Mouse (Mus musculus): ENCODE data around the gene Gm27235. TPM values are rescaled to one million over a fixed set of nuclear protein-coding genes. Genes with fewer than 3 reads are reported as not detected.
"Not testable (repeated sequence)": the region's sequence is repeated elsewhere in the genome, so short reads cannot be mapped to it uniquely, and the experiment has no call there.

Gm27235 gene
- not detected in 2 replicates for polyA plus RNA-seq (2015; fragmentation: Nextera tagmentation; extraction: Ambion mirVana)

GRCm38 (mm10) chr9:35790001-35790400 is at the start of gene Gm27235, which contains the start of gene D730048I06Rik:
TSS of gene Gm27235 (minus strand) at chr9:35790101.
TSS of gene D730048I06Rik (minus strand) at chr9:35790112.
- Histone ChIP-seq H3K4me2 (no peak within 1 kb of the TSS), H3K36me3 (no peaks in the 10 kb centered on the region), H3K4me1 (no peaks in the 10 kb centered on the region), H3K27me3 (replicated peaks) (no peaks in the 10 kb centered on the region), H3K27ac (replicated peaks) (no peak within 1 kb of the TSS), H3K9ac (replicated peaks) (no peak within 1 kb of the TSS), H3K9me3 (replicated peaks) (peaks cover 5% of the 10 kb centered on the region; the same call in 1 of the 2 replicates), H3K4me3 (replicated peaks) (no peak within 1 kb of the TSS)
- WGBS = 92% methylated on average over 3 of the region's 3 CpGs
- no peak for ATAC-seq (ENCODE audit: low FRiP score)

GRCm38 (mm10) chr9:35817881-35818280 is 28.0 kb upstream of the Gm27235 start:
- not testable (repeated sequence) for H3K4me1 ChIP-seq; H3K27ac ChIP-seq (replicated peaks); H3K4me2 ChIP-seq; H3K27me3 ChIP-seq (replicated peaks); H3K9ac ChIP-seq (replicated peaks); ATAC-seq (ENCODE audit: low FRiP score); H3K4me3 ChIP-seq (replicated peaks); H3K36me3 ChIP-seq; H3K9me3 ChIP-seq (replicated peaks)
- WGBS = 96% methylated on average over 15 of the region's 15 CpGs

- Histone ChIP-seq H3K9me3 (replicated peaks) (peaks cover 8% of the 10 kb centered on the region), H3K4me2 (no peak overlapping the region), H3K4me1 (no peaks in the 10 kb centered on the region), H3K4me3 (replicated peaks) (no peak overlapping the region), H3K27ac (replicated peaks) (no peak overlapping the region), H3K36me3 (no peaks in the 10 kb centered on the region), H3K27me3 (replicated peaks) (no peaks in the 10 kb centered on the region), H3K9ac (replicated peaks) (no peak overlapping the region)
- no peak for ATAC-seq (ENCODE audit: low FRiP score)
These were observed 8.2 kb upstream of the Gm27235 start for GRCm38 (mm10) chr9:35798146-35798545.

GRCm38 (mm10) chr9:35778009-35778408 is 11.9 kb downstream of the Gm27235 start, which contains the start of gene Gm17727:
TSS of gene Gm17727 (minus strand) at chr9:35778109.
- Histone ChIP-seq H3K9me3 (replicated peaks) (no peaks in the 10 kb centered on the region; the same call in 1 of the 2 replicates), H3K4me1 (no peaks in the 10 kb centered on the region), H3K27me3 (replicated peaks) (no peaks in the 10 kb centered on the region), H3K36me3 (no peaks in the 10 kb centered on the region), H3K9ac (replicated peaks) (no peak within 1 kb of the TSS), H3K4me2 (no peak within 1 kb of the TSS), H3K27ac (replicated peaks) (no peak within 1 kb of the TSS), H3K4me3 (replicated peaks) (no peak within 1 kb of the TSS)
- WGBS = 63% methylated on average over 3 of the region's 3 CpGs
- no peak for ATAC-seq (ENCODE audit: low FRiP score)

GRCm38 (mm10) chr9:35756843-35757242 is 33.1 kb downstream of the Gm27235 start:
- H3K9ac ChIP-seq (replicated peaks) = no peak overlapping the region
- no peaks in the 10 kb centered on the region for H3K36me3 ChIP-seq
- H3K4me2 ChIP-seq = no peak overlapping the region
- 0 out of 2 replicates have a peak, but pooled peaks cover 2% of the 10 kb centered on the region for H3K9me3 ChIP-seq (replicated peaks)
- no peaks in the 10 kb centered on the region for H3K27me3 ChIP-seq (replicated peaks)
- H3K4me1 ChIP-seq = no peaks in the 10 kb centered on the region
- H3K4me3 ChIP-seq (replicated peaks) = no peak overlapping the region
- ATAC-seq (ENCODE audit: low FRiP score) = no peak
- no peak overlapping the region for H3K27ac ChIP-seq (replicated peaks)

GRCm38 (mm10) chr9:35740749-35741148 is 49.2 kb downstream of the Gm27235 start, which contains the start of gene Gm17677:
TSS of gene Gm17677 (plus strand) at chr9:35741049.
- ATAC-seq (ENCODE audit: low FRiP score) = no peak
- Histone ChIP-seq H3K4me3 (replicated peaks) (no peak within 1 kb of the TSS), H3K4me1 (no peaks in the 10 kb centered on the region), H3K27ac (replicated peaks) (no peak within 1 kb of the TSS), H3K9me3 (replicated peaks) (0 out of 2 replicates have a peak, but pooled peaks cover 3% of the 10 kb centered on the region), H3K9ac (replicated peaks) (no peak within 1 kb of the TSS), H3K4me2 (no peak within 1 kb of the TSS), H3K36me3 (no peaks in the 10 kb centered on the region), H3K27me3 (replicated peaks) (no peaks in the 10 kb centered on the region)

Other genes starting within 250 kb of the Gm27235 start
- 25.6 and 30.2 TPM in 2 replicates for gene Ddx25, start 231.6 kb downstream of the Gm27235 start, polyA plus RNA-seq (2015; fragmentation: Nextera tagmentation; extraction: Ambion mirVana)
- 15.5 and 16.9 TPM in 2 replicates for gene Pus3, start 231.5 kb downstream of the Gm27235 start, polyA plus RNA-seq (2015; fragmentation: Nextera tagmentation; extraction: Ambion mirVana)
- gene Pate2, start 219.8 kb downstream of the Gm27235 start, polyA plus RNA-seq (2015; fragmentation: Nextera tagmentation; extraction: Ambion mirVana) = 0.89 and 0.97 TPM in 2 replicates
- gene Hyls1, start 219.7 kb downstream of the Gm27235 start, polyA plus RNA-seq (2015; fragmentation: Nextera tagmentation; extraction: Ambion mirVana) = 15.0 and 15.7 TPM in 2 replicates
- not detected in 2 replicates for gene Pate4, start 178.2 kb downstream of the Gm27235 start, polyA plus RNA-seq (2015; fragmentation: Nextera tagmentation; extraction: Ambion mirVana)
- gene Pate3, start 141.9 kb downstream of the Gm27235 start, polyA plus RNA-seq (2015; fragmentation: Nextera tagmentation; extraction: Ambion mirVana) = not detected in 2 replicates
- gene Pate1, start 102.7 kb downstream of the Gm27235 start, polyA plus RNA-seq (2015; fragmentation: Nextera tagmentation; extraction: Ambion mirVana) = not detected in 2 replicates
- not detected in 2 replicates for gene Gm17677, start 49.1 kb downstream of the Gm27235 start, polyA plus RNA-seq (2015; fragmentation: Nextera tagmentation; extraction: Ambion mirVana)
- not detected in 2 replicates for gene Gm17727, start 12.0 kb downstream of the Gm27235 start, polyA plus RNA-seq (2015; fragmentation: Nextera tagmentation; extraction: Ambion mirVana)
- not detected in 2 replicates for gene D730048I06Rik, start within 50 bp of the Gm27235 start, polyA plus RNA-seq (2015; fragmentation: Nextera tagmentation; extraction: Ambion mirVana)
- not detected in 2 replicates for gene 9230110F15Rik, start 54.0 kb upstream of the Gm27235 start, polyA plus RNA-seq (2015; fragmentation: Nextera tagmentation; extraction: Ambion mirVana)
- not detected in 2 replicates for gene 9230113P08Rik, start 118.3 kb upstream of the Gm27235 start, polyA plus RNA-seq (2015; fragmentation: Nextera tagmentation; extraction: Ambion mirVana)